Mouse (Mus musculus) C2C12 (cell line): ENCODE measurements around the gene Hsf4.

ENCODE experiments used
- CTCF ChIP-seq: IDR thresholded peaks from one replicate; pipeline ENCODE4 v1.5.1; 2011; ENCODE audit not compliant: control insufficient read depth, insufficient read depth, insufficient read length
- MAX ChIP-seq: IDR thresholded peaks from one replicate; pipeline ENCODE4 v1.6.1; 2011; ENCODE audit warnings: mild to moderate bottlenecking, control low read depth
- MYOD1 ChIP-seq: IDR thresholded peaks from one replicate; pipeline ENCODE4 v1.6.1; 2011; ENCODE audit warnings: low read depth; ENCODE audit not compliant: control insufficient read depth, insufficient read length
- MYOG ChIP-seq: IDR thresholded peaks from one replicate; pipeline ENCODE4 v1.6.1; 2011; ENCODE audit not compliant: control insufficient read depth, insufficient read length; ENCODE audit errors: extremely low read depth

DNA sequence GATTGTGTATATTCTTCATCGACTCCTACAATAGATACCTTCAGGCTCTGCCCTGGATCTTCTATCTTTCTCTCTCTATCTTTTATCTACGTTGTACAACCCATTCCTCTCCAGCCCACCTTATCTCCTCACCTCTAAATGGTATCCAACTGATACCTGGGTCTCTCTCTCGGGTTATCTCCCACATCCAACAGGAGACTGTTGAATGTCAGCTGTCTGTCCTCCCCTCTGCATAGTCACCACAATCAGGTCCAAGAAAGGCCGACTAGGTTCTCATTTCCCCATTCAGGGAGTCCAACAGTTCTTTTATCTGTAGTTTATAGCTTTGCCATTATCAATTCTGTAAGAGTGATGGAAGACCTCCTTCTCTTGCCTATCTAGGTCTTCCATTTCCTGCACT lies 12.6 kb downstream of the Hsf4 start:
- TF ChIP-seq MYOD1, result no peak
- TF ChIP-seq MAX, result no peak
- no peak for TF ChIP-seq CTCF
- no peak for TF ChIP-seq MYOG
